Mouse (Mus musculus): ENCODE measurements around the gene Hist1h4h.

DNA sequence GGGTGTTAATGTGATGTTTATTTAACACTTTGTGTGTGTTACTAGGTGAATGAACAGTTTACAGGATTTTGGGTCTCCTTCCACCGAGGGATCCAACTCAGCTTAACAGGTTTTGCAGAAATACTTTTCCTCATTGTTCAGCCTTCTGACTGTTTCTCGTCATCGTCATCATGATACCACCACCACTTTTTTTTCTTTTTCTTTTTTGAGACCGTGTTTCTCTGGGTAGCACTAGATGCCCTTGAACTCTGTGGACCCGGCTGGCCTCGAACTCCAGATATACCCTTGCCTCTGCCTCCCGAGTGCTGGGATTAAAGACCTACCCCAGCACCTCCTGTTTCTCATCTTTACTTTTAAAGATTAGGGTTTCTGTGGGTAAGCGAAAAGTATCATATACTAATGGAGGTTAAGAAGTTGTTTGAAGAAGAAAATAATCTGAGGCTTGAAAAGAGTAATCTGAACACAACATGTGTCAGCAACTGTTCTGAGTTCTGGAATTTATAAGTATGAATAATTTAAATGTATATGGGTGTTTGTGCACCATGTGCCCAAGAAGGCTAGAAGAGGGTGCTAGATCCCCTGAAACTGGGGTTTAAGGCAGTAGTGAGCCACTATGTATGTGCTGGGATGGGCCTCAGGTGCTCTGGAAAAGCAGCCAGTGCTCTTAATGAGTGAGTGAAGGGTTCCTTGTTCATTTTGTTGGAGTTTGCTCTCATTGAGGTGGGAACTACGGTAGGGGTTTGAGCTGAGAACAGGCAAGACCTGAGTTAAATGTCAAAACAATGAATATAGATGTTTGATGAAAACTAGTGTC is 1.6 kb downstream of the Hist1h4h start:
- no peak for TF ChIP-seq CTCF (IDR thresholded peaks at IDR 0.05; ENCODE audit: low read depth)
- no peak; the same call in 1 of the 2 replicates for TF ChIP-seq EP300 (IDR thresholded peaks at IDR 0.05; ENCODE audit: low read depth)
